Mouse (Mus musculus) splenic B cell, adult 2 months (primary cell): ENCODE measurements around the gene Secisbp2l.

Experiments
- DNase-seq: peaks from one replicate; pipeline ENCODE4 v3.0.0-alpha.2; 2011; ENCODE audit warnings: low read depth, low spot score
- H3K27me3 ChIP-seq: 2 replicates; pipeline ENCODE4 v1.6.1; 2012; ENCODE audit warnings: mild to moderate bottlenecking, low read length, moderate library complexity, mixed read lengths; ENCODE audit not compliant: control insufficient read depth, poor library complexity, insufficient read depth, severe bottlenecking
- H3K36me3 ChIP-seq: 2 replicates; pipeline ENCODE4 v1.6.1; 2012; ENCODE audit warnings: mild to moderate bottlenecking, low read length, moderate library complexity, mixed read lengths; ENCODE audit not compliant: control insufficient read depth, poor library complexity, insufficient read depth, severe bottlenecking

The Secisbp2l gene

GRCm38 (mm10) chr2:125765029-125765428, 17.6 kb downstream of the Secisbp2l start:
- peaks cover 14% of the 10 kb centered on the region for H3K36me3 ChIP-seq
- no peaks in the 10 kb centered on the region for H3K27me3 ChIP-seq
- DNase-seq = peak; percentile 8

DNA sequence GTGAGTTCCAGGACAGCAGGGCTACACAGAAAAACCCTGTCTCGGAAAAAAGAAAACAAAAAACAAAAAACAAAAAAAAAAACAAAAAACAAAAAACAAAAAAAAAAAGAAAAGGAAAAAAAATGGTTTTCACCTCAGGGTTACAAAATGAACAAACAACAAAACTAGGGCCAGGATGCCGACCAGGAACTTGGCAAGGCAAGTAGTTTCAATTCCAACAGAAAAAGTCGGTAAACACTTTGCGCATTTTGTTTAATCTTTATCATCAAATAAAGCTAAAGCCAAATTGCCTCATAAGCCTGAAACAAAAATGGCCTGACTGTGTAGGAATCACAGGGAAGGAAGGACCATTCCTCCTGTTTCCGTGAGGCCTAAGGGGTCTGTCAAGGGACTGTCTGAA, 18.1 kb downstream of the Secisbp2l start:
- no peaks in the 10 kb centered on the region for H3K27me3 ChIP-seq
- peaks cover 16% of the 10 kb centered on the region for H3K36me3 ChIP-seq
- DNase-seq = no peak

GRCm38 (mm10) chr2:125749330-125749729, 33.3 kb downstream of the Secisbp2l start:
- no peaks in the 10 kb centered on the region for H3K27me3 ChIP-seq
- DNase-seq = no peak
- H3K36me3 ChIP-seq = peaks cover 18% of the 10 kb centered on the region

DNA sequence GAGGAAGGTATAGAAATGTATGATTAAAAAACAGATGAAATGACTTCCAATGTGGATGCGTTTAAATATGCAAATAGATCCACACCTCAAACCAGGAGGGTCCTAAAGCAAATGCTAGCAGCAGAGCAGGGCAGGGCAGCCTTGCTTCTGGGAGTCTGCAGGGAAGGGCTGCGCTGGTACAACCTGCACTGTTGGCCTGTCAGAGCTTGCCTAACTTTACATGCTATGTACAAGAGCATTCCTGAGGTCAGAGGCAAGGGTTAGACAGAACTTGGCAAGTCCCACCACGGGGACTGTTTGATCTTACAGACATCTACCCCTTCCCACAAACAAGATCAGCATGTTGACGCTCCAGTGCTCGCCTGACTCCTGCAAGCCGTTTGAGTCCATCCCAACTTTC, 43.3 kb downstream of the Secisbp2l start:
- Histone ChIP-seq H3K27me3 (no peaks in the 10 kb centered on the region), H3K36me3 (peaks cover 9% of the 10 kb centered on the region)
- DNase-seq = no peak

- Histone ChIP-seq H3K36me3 (peaks cover 8% of the 10 kb centered on the region), H3K27me3 (no peaks in the 10 kb centered on the region)
- no peak for DNase-seq
These were observed 44.0 kb downstream of the Secisbp2l start for GRCm38 (mm10) chr2:125738718-125739117.

DNA sequence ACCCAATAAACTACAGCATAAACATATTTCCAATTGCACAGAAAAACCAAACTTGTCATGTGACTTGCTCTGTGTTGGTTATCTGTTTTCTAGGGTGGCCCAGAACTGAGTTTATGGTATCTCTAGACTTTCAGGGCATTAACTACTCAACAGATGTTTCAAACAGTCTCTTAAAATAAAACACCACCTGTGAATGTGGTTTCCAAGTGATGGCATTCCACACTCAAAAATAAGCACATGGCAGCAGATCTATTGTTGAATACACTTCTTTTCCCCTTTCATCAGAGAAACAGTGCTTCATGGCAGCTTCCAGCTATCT, 46.7 kb downstream of the Secisbp2l start:
- DNase-seq = no peak
- peaks cover 4% of the 10 kb centered on the region; the same call in 1 of the 2 replicates for H3K36me3 ChIP-seq
- no peaks in the 10 kb centered on the region for H3K27me3 ChIP-seq

DNA sequence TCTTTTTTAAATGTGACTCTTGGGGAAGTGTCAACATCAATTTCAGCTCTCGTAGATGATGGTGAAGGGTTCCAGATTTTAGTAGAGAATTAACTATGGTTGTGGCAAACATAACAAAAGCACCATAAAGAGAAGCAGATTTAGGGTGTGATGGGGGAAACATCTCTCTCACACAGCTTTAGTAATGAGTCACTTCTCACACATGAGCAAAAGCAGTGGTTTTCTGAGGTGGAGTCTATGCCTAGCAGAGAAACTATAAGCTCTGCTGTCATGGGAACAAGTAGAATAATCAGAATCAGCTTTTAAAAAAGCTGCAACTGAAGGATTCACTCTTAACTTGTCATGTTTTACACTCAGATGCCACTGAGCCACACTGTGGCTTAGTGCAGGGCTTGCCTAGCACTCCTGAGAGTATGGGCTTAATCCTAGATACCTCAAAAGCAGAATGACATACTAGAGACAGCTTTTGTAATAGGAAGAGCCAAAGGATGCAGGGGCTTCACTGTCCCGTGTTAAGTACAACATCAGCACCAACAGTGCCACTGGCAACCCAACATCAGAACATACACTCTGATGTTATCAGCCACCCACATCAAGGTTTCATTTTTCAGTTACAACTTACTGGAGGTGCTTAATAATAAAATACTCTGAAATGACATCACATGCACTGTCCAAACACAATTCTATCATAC, 47.2 kb downstream of the Secisbp2l start:
- peaks cover 4% of the 10 kb centered on the region; the same call in 1 of the 2 replicates for H3K36me3 ChIP-seq
- no peak for DNase-seq

GRCm38 (mm10) chr2:125734741-125735140, 47.9 kb downstream of the Secisbp2l start:
- no peak for DNase-seq
- no peaks in the 10 kb centered on the region for H3K27me3 ChIP-seq
- peaks cover 4% of the 10 kb centered on the region; the same call in 1 of the 2 replicates for H3K36me3 ChIP-seq

More for the DNA sequence above, 47.2 kb downstream of the Secisbp2l start:
- no peaks in the 10 kb centered on the region for H3K27me3 ChIP-seq

DNA sequence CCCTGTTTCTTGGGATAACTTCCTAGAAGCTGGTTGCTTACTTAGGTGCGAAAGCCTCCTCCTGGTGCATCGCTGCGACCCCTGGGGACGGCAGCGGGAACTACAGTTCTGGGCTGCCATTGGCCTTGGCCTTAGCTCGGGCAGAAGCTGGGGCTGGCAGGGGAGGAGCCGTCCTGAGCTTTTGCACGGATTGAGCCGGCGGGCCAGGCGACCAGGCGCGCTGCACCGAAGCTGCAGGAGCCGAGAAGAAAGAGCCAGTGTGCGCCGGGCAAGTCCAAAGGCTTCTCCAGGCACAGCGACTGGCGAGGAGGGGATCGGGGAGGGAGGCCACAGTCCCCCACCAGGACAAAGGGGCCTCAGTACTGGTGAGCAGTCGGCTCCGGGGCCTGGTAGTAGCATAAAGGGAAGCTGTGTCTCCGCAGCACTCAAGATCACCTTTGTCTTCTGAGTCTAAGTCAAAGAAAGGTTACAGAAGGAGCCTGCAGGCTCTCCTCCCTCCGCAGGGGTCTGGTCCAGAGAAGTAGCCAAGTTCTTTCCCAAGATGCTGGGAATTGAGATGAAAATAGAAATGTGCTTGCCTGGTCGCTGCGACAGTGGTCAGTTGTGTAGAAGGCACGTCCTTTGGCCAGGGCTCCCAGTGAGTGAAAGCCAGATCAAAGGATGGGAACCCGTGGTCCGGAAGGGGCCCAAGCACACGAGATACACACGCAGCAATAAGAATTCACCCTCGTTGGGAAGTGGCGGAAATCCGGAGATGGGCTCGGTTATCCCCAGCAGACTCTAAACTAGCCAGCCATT, 50.7 kb downstream of the Secisbp2l start:
- Histone ChIP-seq H3K36me3 (no peaks in the 10 kb centered on the region), H3K27me3 (no peaks in the 10 kb centered on the region; the same call in 1 of the 2 replicates)
- peak; percentile 86 for DNase-seq

DNA sequence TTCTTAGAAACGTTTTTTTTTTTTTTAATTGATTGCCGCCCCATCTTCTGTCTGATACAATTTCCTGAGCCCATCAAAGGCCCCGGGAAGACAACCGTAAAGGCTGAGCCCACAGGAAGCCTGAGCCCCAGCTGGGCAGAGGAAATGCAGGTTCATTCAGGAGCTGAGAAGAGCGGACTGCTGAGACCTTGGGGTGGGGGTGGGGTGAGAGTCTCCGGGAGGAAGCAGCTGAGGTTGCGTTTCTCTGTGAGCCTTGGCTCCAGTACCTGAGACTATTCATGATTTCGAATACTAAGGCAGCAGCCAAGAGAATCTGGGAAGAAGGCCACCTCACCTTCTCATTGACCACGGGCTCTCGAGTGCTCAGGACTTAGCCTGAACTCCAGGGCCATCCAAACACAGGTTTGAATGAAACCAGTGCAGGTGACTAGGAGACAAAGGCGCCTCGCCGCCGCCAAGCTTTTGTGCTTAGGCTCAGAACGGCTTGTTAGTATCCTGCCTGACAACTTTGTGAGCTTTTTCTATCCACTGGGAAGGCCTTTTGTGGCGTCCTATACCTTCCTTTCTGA, 58.0 kb downstream of the Secisbp2l start:
- Histone ChIP-seq H3K36me3 (no peaks in the 10 kb centered on the region), H3K27me3 (no peaks in the 10 kb centered on the region; the same call in 1 of the 2 replicates)
- DNase-seq = peak; percentile 35

DNA sequence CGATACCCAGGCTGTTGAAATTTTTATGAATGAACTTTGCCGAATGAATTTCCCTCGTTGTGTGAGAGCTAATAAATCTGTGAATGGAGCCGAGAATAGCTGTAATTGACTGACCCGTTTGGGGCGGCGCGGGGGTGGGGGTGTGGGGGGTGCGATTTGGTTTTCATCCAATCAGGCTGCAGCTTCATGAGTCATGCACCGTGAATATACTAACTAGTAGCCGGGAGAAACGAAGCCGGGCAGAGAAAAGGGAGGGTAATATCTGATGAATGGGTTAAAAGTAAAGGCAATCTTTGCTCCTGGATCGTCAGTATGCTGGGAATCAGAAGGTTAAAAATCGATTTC, 58.6 kb downstream of the Secisbp2l start, which contains the start of gene Shc4:
TSS of gene Shc4 (minus strand) at position 63 of the 345 bp plus-strand sequence.
- H3K27me3 ChIP-seq = no peaks in the 10 kb centered on the region; the same call in 1 of the 2 replicates
- H3K36me3 ChIP-seq = no peaks in the 10 kb centered on the region
- peak; percentile 7 for DNase-seq

DNA sequence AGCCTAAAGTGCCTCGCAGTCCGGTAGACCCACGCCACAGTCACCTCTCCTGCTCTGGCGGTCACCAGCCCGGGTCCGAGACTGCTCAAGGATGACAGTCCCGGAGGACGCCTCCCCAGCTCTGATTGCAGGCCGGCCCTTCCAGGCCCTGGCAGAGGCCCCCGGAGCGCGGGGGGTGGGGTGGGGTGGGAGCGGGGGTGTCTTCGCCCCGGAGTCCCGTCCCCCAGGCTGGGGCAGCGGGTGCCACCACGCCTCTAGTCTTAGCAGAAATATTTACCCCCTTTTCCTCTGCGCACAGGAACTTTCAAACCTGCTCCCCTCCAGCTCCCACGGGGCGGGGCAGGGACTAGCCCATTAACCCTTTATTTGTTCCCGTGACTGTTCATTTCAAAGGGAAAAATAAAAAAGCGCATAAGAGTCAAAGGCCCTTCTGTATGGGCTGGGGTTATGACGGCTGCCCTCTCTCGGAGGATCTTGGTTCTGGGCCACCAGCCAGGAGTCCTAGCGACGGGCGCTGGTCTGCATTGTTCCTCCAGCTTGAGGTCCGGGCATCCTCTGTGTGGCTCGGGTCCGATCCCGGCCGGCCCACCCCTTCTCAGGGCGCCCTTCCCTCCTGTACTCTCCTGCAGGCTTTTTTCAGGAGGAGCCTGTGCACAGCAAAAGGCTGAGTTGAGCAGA, 59.1 kb downstream of the Secisbp2l start:
- DNase-seq = peak; percentile 48
- Histone ChIP-seq H3K36me3 (no peaks in the 10 kb centered on the region), H3K27me3 (no peaks in the 10 kb centered on the region)

DNA sequence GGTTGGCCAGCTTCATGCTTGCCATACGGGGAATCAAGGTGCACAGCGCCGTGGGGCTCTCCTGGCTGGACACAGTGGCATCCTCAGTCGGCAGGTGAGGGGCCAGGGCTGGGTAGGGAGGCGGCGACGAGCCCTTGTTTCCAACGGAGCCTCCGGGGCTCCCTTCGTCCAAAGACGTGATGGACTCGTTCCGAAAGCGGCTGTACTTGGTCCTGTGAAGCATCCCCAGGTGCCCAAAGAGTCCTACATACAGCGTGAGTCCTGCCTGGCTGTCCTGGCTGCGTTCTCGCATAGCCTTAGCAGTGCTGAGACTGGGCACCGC, 59.6 kb downstream of the Secisbp2l start:
- Histone ChIP-seq H3K27me3 (no peaks in the 10 kb centered on the region), H3K36me3 (no peaks in the 10 kb centered on the region)
- DNase-seq = peak; percentile 18

- Histone ChIP-seq H3K36me3 (no peaks in the 10 kb centered on the region), H3K27me3 (no peaks in the 10 kb centered on the region)
- no peak for DNase-seq
These were observed 66.1 kb downstream of the Secisbp2l start for GRCm38 (mm10) chr2:125716599-125716998.

DNA sequence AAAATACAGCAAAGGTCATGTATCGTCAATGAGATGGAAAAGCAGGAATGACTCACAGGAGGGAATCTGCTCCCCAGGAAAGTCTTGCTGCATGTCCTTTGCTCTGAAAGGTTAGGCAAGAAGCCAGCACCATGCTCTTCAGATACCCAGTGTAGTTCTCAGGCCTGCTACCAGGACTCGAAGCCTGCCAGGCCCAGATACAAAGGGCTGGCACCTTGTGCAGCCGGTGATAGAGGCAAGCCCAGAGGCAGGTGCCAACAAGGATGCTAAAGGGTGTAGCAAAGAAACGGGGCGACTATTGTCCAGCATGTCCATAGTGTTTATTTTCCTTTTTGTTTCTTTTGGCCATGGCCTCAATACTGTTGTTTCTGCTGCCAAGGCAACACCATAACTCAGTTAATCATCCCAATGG, 76.2 kb downstream of the Secisbp2l start:
- Histone ChIP-seq H3K27me3 (no peaks in the 10 kb centered on the region), H3K36me3 (no peaks in the 10 kb centered on the region)
- no peak for DNase-seq
